Comparison of ENCODE assay signal across 8 mouse cellular contexts in the genomic region with DNA sequence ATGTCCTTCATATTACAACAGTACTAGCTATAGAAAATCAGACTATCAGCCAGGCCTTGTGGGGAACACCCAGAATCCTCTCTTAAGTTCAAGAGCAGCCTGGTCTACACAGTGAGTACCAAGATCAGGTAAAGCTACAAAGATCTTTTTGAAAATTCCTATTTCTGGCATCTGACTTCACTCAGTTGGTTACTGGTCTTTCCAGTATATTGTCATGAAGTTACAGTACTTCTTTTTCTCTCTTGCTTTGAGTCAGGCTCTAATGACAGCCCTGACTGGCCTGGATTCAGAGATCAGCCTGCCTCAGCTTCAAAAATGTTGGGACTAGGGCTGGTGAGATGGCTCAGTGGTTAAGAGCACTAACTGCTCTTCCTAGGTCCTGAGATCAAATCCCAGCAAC. TPM values are rescaled to one million over a fixed set of nuclear protein-coding genes. Genes with fewer than 3 reads are reported as not detected.
DNase-seq lines count a peak whose midpoint lies in the region; ATAC-seq lines count a peak whose summit lies in the region.

No protein-coding gene starts in this region.

- H3K4me2 ChIP-seq in heart, embryonic 16.5 days (ENCODE audit: low read depth, low read length), result peak overlapping the region; percentile 91; the same call in 1 of the 2 replicates
- H3K4me2 ChIP-seq in hindbrain, embryonic 14.5 days (replicated peaks), result peak overlapping the region; percentile 92
- H3K4me2 ChIP-seq in midbrain, embryonic 11.5 days, result peak overlapping the region; percentile 68; the same call in 1 of the 2 replicates

- no peaks in the 10 kb centered on the region for H3K9me3 ChIP-seq in heart, embryonic 16.5 days (replicated peaks; ENCODE audit: control insufficient read depth, low read length)
- no peaks in the 10 kb centered on the region for H3K9me3 ChIP-seq in embryonic facial prominence, embryonic 10.5 days
- H3K9me3 ChIP-seq in hindbrain, embryonic 14.5 days (ENCODE audit: control insufficient read depth, low read length), result no peaks in the 10 kb centered on the region
- H3K9me3 ChIP-seq in midbrain, embryonic 11.5 days (ENCODE audit: control insufficient read depth, low read length), result no peaks in the 10 kb centered on the region

- no peak overlapping the region for H3K4me3 ChIP-seq in heart, embryonic 16.5 days (ENCODE audit: low read length)
- peak overlapping the region; percentile 94 for H3K4me3 ChIP-seq in embryonic facial prominence, embryonic 10.5 days
- no peak overlapping the region; the same call in 1 of the 2 replicates for H3K4me3 ChIP-seq in hindbrain, embryonic 14.5 days (replicated peaks; ENCODE audit: low read length)
- H3K4me3 ChIP-seq in midbrain, embryonic 11.5 days (ENCODE audit: low read depth, low read length), result no peak overlapping the region

- no peaks in the 10 kb centered on the region for H3K27me3 ChIP-seq in heart, embryonic 16.5 days (ENCODE audit: control insufficient read depth, insufficient read depth, low read length)
- no peaks in the 10 kb centered on the region for H3K27me3 ChIP-seq in embryonic facial prominence, embryonic 10.5 days (replicated peaks; ENCODE audit: low read depth, poor library complexity, severe bottlenecking)
- no peaks in the 10 kb centered on the region for H3K27me3 ChIP-seq in hindbrain, embryonic 14.5 days (ENCODE audit: control insufficient read depth, insufficient read depth, low read length)
- no peaks in the 10 kb centered on the region for H3K27me3 ChIP-seq in midbrain, embryonic 11.5 days (ENCODE audit: control insufficient read depth, insufficient read depth, low read length)

- intact Hi-C loops in heart, postnatal 25 days (cut with DNase I), result loop anchor here (5.0 kb wide), 1 partner anchor 128 kb away; the partner anchor contains the start of genes Atm and Npat

- H3K27ac ChIP-seq in heart, embryonic 16.5 days (ENCODE audit: low read length), result no peak overlapping the region
- H3K27ac ChIP-seq in embryonic facial prominence, embryonic 10.5 days (replicated peaks), result no peak overlapping the region
- no peak overlapping the region for H3K27ac ChIP-seq in hindbrain, embryonic 14.5 days
- H3K27ac ChIP-seq in midbrain, embryonic 11.5 days (ENCODE audit: low read depth, low read length), result no peak overlapping the region

- H3K36me3 ChIP-seq in heart, embryonic 16.5 days (ENCODE audit: control insufficient read depth, insufficient read depth), result 0 out of 2 replicates have a peak, but pooled peaks cover 2% of the 10 kb centered on the region
- peaks cover 23% of the 10 kb centered on the region for H3K36me3 ChIP-seq in embryonic facial prominence, embryonic 10.5 days (replicated peaks)
- H3K36me3 ChIP-seq in hindbrain, embryonic 14.5 days (replicated peaks; ENCODE audit: control insufficient read depth, insufficient read depth), result no peaks in the 10 kb centered on the region; the same call in 1 of the 2 replicates
- no peaks in the 10 kb centered on the region for H3K36me3 ChIP-seq in midbrain, embryonic 11.5 days (ENCODE audit: control insufficient read depth, insufficient read depth, low read length)

- no peak for ATAC-seq in heart, embryonic 16.5 days (replicated peaks; ENCODE audit: extremely low read depth, insufficient read depth, low FRiP score)
- no peak for ATAC-seq in hindbrain, embryonic 14.5 days (ENCODE audit: low FRiP score)
- no peak for ATAC-seq in midbrain, embryonic 11.5 days (ENCODE audit: low FRiP score)

- DNase-seq in heart, postnatal 25 days (ENCODE audit: low spot score), result no peak
- DNase-seq in embryonic facial prominence, embryonic 10.5 days (ENCODE audit: low spot score), result no peak
- no peak for DNase-seq in hindbrain, embryonic 14.5 days (ENCODE audit: low spot score)
- no peak for DNase-seq in midbrain, embryonic 11.5 days (ENCODE audit: low spot score, missing footprints)
- no peak for DNase-seq in thymus, adult 18-20 months
- DNase-seq in urinary bladder, postnatal 10 days (ENCODE audit: low spot score), result no peak
- DNase-seq in right cerebral cortex, postnatal 25 days, result no peak

- H3K4me1 ChIP-seq in heart, embryonic 16.5 days (ENCODE audit: control insufficient read depth, insufficient read depth, low read length), result peaks cover 21% of the 10 kb centered on the region
- H3K4me1 ChIP-seq in embryonic facial prominence, embryonic 10.5 days, result peaks cover 25% of the 10 kb centered on the region
- peaks cover 29% of the 10 kb centered on the region for H3K4me1 ChIP-seq in hindbrain, embryonic 14.5 days (replicated peaks; ENCODE audit: control insufficient read depth, insufficient read depth, low read length)
- peaks cover 11% of the 10 kb centered on the region; the same call in 1 of the 2 replicates for H3K4me1 ChIP-seq in midbrain, embryonic 11.5 days (ENCODE audit: control insufficient read depth, insufficient read depth, low read length)

- no peak overlapping the region for H3K9ac ChIP-seq in heart, embryonic 16.5 days (ENCODE audit: low read length)
- H3K9ac ChIP-seq in hindbrain, embryonic 14.5 days, result no peak overlapping the region
- H3K9ac ChIP-seq in midbrain, embryonic 11.5 days (ENCODE audit: low read length), result no peak overlapping the region

RNA-seq across cellular contexts. Expression of gene Cul5, which starts 4.4 kb away (rescaled TPM):
- polyA plus RNA-seq in heart, embryonic 16.5 days (2015; fragmentation: Nextera tagmentation; extraction: Ambion mirVana), result 23.9 and 25.3 TPM in 2 replicates
- 10 to 100 TPM; 43.4 to 46.4 TPM for total RNA-seq in heart, postnatal 25 days (2021)
- polyA plus RNA-seq in embryonic facial prominence, embryonic 10.5 days (2016; fragmentation: Nextera tagmentation; extraction: Ambion mirVana), result 38.1 and 38.6 TPM in 2 replicates
- 59.9 and 62.2 TPM in 2 replicates for polyA plus RNA-seq in hindbrain, embryonic 14.5 days (2014; fragmentation: Nextera tagmentation; extraction: Ambion mirVana)
- polyA plus RNA-seq in midbrain, embryonic 11.5 days (2014; fragmentation: Nextera tagmentation; extraction: Ambion mirVana), result 41.6 and 47.4 TPM in 2 replicates

RNA-seq across cellular contexts. Expression of gene Rab39, which starts 40.6 kb away (rescaled TPM):
- polyA plus RNA-seq in heart, embryonic 16.5 days (2015; fragmentation: Nextera tagmentation; extraction: Ambion mirVana), result 0.12 and 0.30 TPM in 2 replicates
- under 1 TPM; 0.08 to 0.25 TPM for total RNA-seq in heart, postnatal 25 days (2021)
- polyA plus RNA-seq in embryonic facial prominence, embryonic 10.5 days (2016; fragmentation: Nextera tagmentation; extraction: Ambion mirVana), result 1.4 and 1.5 TPM in 2 replicates
- polyA plus RNA-seq in hindbrain, embryonic 14.5 days (2014; fragmentation: Nextera tagmentation; extraction: Ambion mirVana), result 3.1 and 3.2 TPM in 2 replicates
- 4.6 and 6.2 TPM in 2 replicates for polyA plus RNA-seq in midbrain, embryonic 11.5 days (2014; fragmentation: Nextera tagmentation; extraction: Ambion mirVana)

RNA-seq across cellular contexts. Expression of gene Acat1, which starts 55.2 kb away (rescaled TPM):
- polyA plus RNA-seq in heart, embryonic 16.5 days (2015; fragmentation: Nextera tagmentation; extraction: Ambion mirVana), result 220 and 242 TPM in 2 replicates
- 100 to 1,000 TPM; 276 to 289 TPM for total RNA-seq in heart, postnatal 25 days (2021)
- polyA plus RNA-seq in embryonic facial prominence, embryonic 10.5 days (2016; fragmentation: Nextera tagmentation; extraction: Ambion mirVana), result 33.6 and 37.4 TPM in 2 replicates
- polyA plus RNA-seq in hindbrain, embryonic 14.5 days (2014; fragmentation: Nextera tagmentation; extraction: Ambion mirVana), result 168 and 208 TPM in 2 replicates
- 52.7 and 53.2 TPM in 2 replicates for polyA plus RNA-seq in midbrain, embryonic 11.5 days (2014; fragmentation: Nextera tagmentation; extraction: Ambion mirVana)
